Mouse (Mus musculus): Measurements from ENCODE around the gene Ros1. TPM values are rescaled to one million over a fixed set of nuclear protein-coding genes. Genes with fewer than 3 reads are reported as not detected.

Ros1 gene
- total and polyA plus RNA-seq, 3 experiments, result 0.02 TPM; not detected in 2

GRCm38 (mm10) chr10:52233969-52234653, 39.1 kb upstream of the Ros1 start:
- under 1% methylated on average over 31 of the region's 40 CpGs for WGBS

GRCm38 (mm10) chr10:52233301-52233968, 38.4 kb upstream of the Ros1 start, which contains the start of gene Dcbld1:
Dcbld1 (plus strand) TSS chr10:52233619.
- under 1% methylated on average over 44 of the region's 60 CpGs for WGBS
- DNase-seq, result peak; percentile 74 to 75

More at GRCm38 (mm10) chr10:52233969-52234653, 39.1 kb upstream of the Ros1 start:
- intact Hi-C loops (cut with DNase I), result loop anchor here (1.0 to 2.0 kb wide), 4 partner anchors 39 to 151 kb away; no protein-coding TSS in a partner anchor
- Histone ChIP-seq H3K9ac (ENCODE audit: low read depth, low read length) (peak overlapping the region; percentile 85), H3K27me3 (ENCODE audit: control insufficient read depth, insufficient read depth, low read length) (no peaks in the 10 kb centered on the region), H3K79me2 (replicated peaks; ENCODE audit: control insufficient read depth, insufficient read depth, low read length) (no peaks in the 10 kb centered on the region; the same call in 1 of the 2 replicates), H3K4me1 (ENCODE audit: control insufficient read depth, insufficient read depth, low read length) (peaks cover 4% of the 10 kb centered on the region), H3K4me3 (peak overlapping the region; percentile 70), H3K27ac (peak overlapping the region; percentile 88), H3K36me3 (ENCODE audit: control insufficient read depth, insufficient read depth, low read length) (no peaks in the 10 kb centered on the region; the same call in 1 of the 2 replicates)
- DNase-seq, result peak; percentile 60 to 74
- TF ChIP-seq POLR2A (IDR thresholded peaks at IDR 0.05; ENCODE audit: insufficient read depth, low read depth, low read length) (no peak), EP300 (IDR thresholded peaks at IDR 0.05; ENCODE audit: insufficient read depth, low read depth, low read length) (no peak), CTCF (IDR thresholded peaks at IDR 0.05) (no peak)

GRCm38 (mm10) chr10:52232196-52233176, 37.4 kb upstream of the Ros1 start:
- Histone ChIP-seq H3K4me3 (peak overlapping the region; percentile 70), H3K9ac (ENCODE audit: low read depth, low read length) (peak overlapping the region; percentile 51), H3K79me2 (replicated peaks; ENCODE audit: control insufficient read depth, insufficient read depth, low read length) (no peaks in the 10 kb centered on the region; the same call in 1 of the 2 replicates), H3K27ac (peak overlapping the region; percentile 47), H3K36me3 (ENCODE audit: control insufficient read depth, insufficient read depth, low read length) (no peaks in the 10 kb centered on the region; the same call in 1 of the 2 replicates), H3K27me3 (ENCODE audit: control insufficient read depth, insufficient read depth, low read length) (no peaks in the 10 kb centered on the region), H3K4me1 (ENCODE audit: control insufficient read depth, insufficient read depth, low read length) (peaks cover 4% of the 10 kb centered on the region)
- intact Hi-C loops (cut with DNase I), result loop anchor here (1.0 to 2.0 kb wide), 3 partner anchors 62 to 152 kb away; no protein-coding TSS in a partner anchor
- 7% methylated on average over 21 of the region's 21 CpGs for WGBS
- TF ChIP-seq CTCF (IDR thresholded peaks at IDR 0.05) (peak; percentile 77), EP300 (IDR thresholded peaks at IDR 0.05; ENCODE audit: insufficient read depth, low read depth, low read length) (0 out of 2 replicates have a peak, but pooled peaks have one; percentile 22), POLR2A (IDR thresholded peaks at IDR 0.05; ENCODE audit: insufficient read depth, low read depth, low read length) (no peak)
- DNase-seq, result peak; percentile 44 to 51

More at GRCm38 (mm10) chr10:52233301-52233968, 38.4 kb upstream of the Ros1 start, which contains the start of gene Dcbld1:
- Histone ChIP-seq H3K27me3 (ENCODE audit: control insufficient read depth, insufficient read depth, low read length) (no peaks in the 10 kb centered on the region), H3K79me2 (replicated peaks; ENCODE audit: control insufficient read depth, insufficient read depth, low read length) (no peaks in the 10 kb centered on the region; the same call in 1 of the 2 replicates), H3K9ac (ENCODE audit: low read depth, low read length) (peak within 1 kb of the TSS; percentile 85), H3K4me3 (peak within 1 kb of the TSS; percentile 70), H3K36me3 (ENCODE audit: control insufficient read depth, insufficient read depth, low read length) (no peaks in the 10 kb centered on the region; the same call in 1 of the 2 replicates), H3K27ac (peak within 1 kb of the TSS; percentile 88), H3K4me1 (ENCODE audit: control insufficient read depth, insufficient read depth, low read length) (peaks cover 4% of the 10 kb centered on the region)
- intact Hi-C loops (cut with DNase I), result loop anchor here (2.0 kb wide), 2 partner anchors 61 to 151 kb away; no protein-coding TSS in a partner anchor
- TF ChIP-seq POLR2A (IDR thresholded peaks at IDR 0.05; ENCODE audit: insufficient read depth, low read depth, low read length) (no peak), EP300 (IDR thresholded peaks at IDR 0.05; ENCODE audit: insufficient read depth, low read depth, low read length) (no peak), CTCF (IDR thresholded peaks at IDR 0.05) (peak; percentile 30)

DNA sequence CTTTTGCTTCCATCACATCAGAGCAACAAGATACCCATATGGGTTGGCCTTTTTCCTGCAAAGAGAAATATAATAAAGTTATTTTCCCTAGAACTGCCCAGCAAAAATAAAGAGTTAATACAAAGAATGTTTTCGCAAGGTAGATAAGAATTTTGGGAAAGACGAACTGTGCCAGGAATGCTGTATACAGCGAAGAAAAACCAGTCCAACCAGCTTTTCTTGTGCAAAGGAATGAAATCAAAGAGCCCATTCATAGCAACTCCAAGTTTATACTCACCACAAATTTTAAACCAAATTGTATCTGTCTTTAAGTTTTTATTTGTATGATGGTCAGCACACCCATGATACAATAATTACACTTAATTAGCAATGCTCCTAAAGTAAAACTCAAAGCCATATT, 24.6 kb upstream of the Ros1 start:
- Histone ChIP-seq H3K9ac (ENCODE audit: low read depth, low read length) (no peak overlapping the region), H3K4me3 (no peak overlapping the region), H3K4me1 (ENCODE audit: control insufficient read depth, insufficient read depth, low read length) (peaks cover 1% of the 10 kb centered on the region; the same call in 1 of the 2 replicates), H3K36me3 (ENCODE audit: control insufficient read depth, insufficient read depth, low read length) (no peaks in the 10 kb centered on the region), H3K79me2 (replicated peaks; ENCODE audit: control insufficient read depth, insufficient read depth, low read length) (no peaks in the 10 kb centered on the region), H3K27me3 (ENCODE audit: control insufficient read depth, insufficient read depth, low read length) (no peaks in the 10 kb centered on the region), H3K27ac (no peak overlapping the region)
- intact Hi-C loops (cut with DNase I), result loop anchor here (5.0 kb wide), 1 partner anchor 168 kb away; the partner anchor contains the start of gene Nepn
- 67% methylated on average over 3 of the region's 3 CpGs for WGBS
- DNase-seq, result no peak
- no peak for TF ChIP-seq CTCF (IDR thresholded peaks at IDR 0.05)
- TF ChIP-seq EP300 (IDR thresholded peaks at IDR 0.05; ENCODE audit: insufficient read depth, low read depth, low read length), result no peak
- no peak for TF ChIP-seq POLR2A (IDR thresholded peaks at IDR 0.05; ENCODE audit: insufficient read depth, low read depth, low read length)

DNA sequence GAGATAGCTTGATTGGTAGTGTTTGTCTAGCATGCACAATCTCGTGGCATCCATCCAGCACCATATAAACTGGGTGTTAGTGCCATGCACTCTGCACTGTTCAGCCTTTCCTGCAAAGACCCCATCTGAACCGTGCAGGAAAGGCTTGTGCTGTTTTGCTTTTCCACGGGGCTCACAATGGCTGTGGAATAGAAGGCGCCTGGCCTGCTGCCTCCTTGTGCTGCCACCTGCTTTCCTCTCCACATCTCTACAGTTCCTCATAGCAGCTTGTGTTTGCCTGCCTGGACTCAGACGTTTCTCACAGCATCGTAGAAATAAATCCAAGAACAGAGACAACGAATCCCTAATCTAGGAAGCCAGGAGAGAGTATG, 22.5 kb upstream of the Ros1 start:
- 46% methylated on average over 7 of the region's 7 CpGs for WGBS
- DNase-seq, result no peak
- Histone ChIP-seq H3K9ac (ENCODE audit: low read depth, low read length) (no peak overlapping the region), H3K27ac (no peak overlapping the region), H3K27me3 (ENCODE audit: control insufficient read depth, insufficient read depth, low read length) (no peaks in the 10 kb centered on the region), H3K4me1 (ENCODE audit: control insufficient read depth, insufficient read depth, low read length) (peaks cover 1% of the 10 kb centered on the region; the same call in 1 of the 2 replicates), H3K4me3 (no peak overlapping the region), H3K79me2 (replicated peaks; ENCODE audit: control insufficient read depth, insufficient read depth, low read length) (no peaks in the 10 kb centered on the region), H3K36me3 (ENCODE audit: control insufficient read depth, insufficient read depth, low read length) (no peaks in the 10 kb centered on the region)
- TF ChIP-seq EP300 (IDR thresholded peaks at IDR 0.05; ENCODE audit: insufficient read depth, low read depth, low read length), result no peak
- no peak for TF ChIP-seq POLR2A (IDR thresholded peaks at IDR 0.05; ENCODE audit: insufficient read depth, low read depth, low read length)
- TF ChIP-seq CTCF (IDR thresholded peaks at IDR 0.05), result no peak
- intact Hi-C loops (cut with DNase I), result loop anchor here (1.0 to 5.0 kb wide), 2 partner anchors 114 to 170 kb away; partner anchors contain the start of gene Nepn

Measured in heart, adult 2 months (tissue).